Mouse (Mus musculus): ENCODE results near the gene Gpank1.

Gene Gpank1

GRCm38 (mm10) chr17:35131500-35132173, 10.4 kb downstream of the Gpank1 start, which contains the start of gene Apom:
Apom (minus strand) TSS chr17:35132050.
- no peak for DNase-seq (ENCODE audit: low spot score in 2 of 2)

- no peak for DNase-seq (ENCODE audit: low spot score in 2 of 2)
These were observed 10.9 kb downstream of the Gpank1 start for GRCm38 (mm10) chr17:35132174-35132560.

- DNase-seq (ENCODE audit: low spot score in 2 of 2) = no peak
These were observed 12.3 kb downstream of the Gpank1 start for GRCm38 (mm10) chr17:35133517-35133916.

- DNase-seq (ENCODE audit: low spot score in 2 of 2) = peak; percentile 87 to 89
These were observed 13.7 kb downstream of the Gpank1 start, which contains the start of gene Bag6 for GRCm38 (mm10) chr17:35134801-35135590. Bag6 (plus strand) TSS chr17:35135178.

GRCm38 (mm10) chr17:35135591-35136320, 14.5 kb downstream of the Gpank1 start:
- DNase-seq (ENCODE audit: low spot score in 2 of 2) = no peak

GRCm38 (mm10) chr17:35139269-35139668, 18.0 kb downstream of the Gpank1 start:
- no peak for DNase-seq (ENCODE audit: low spot score in 2 of 2)

GRCm38 (mm10) chr17:35140490-35140996, 19.3 kb downstream of the Gpank1 start:
- DNase-seq (ENCODE audit: low spot score in 2 of 2) = no peak

GRCm38 (mm10) chr17:35141971-35142370, 20.7 kb downstream of the Gpank1 start:
- DNase-seq (ENCODE audit: low spot score in 2 of 2) = no peak

GRCm38 (mm10) chr17:35146139-35146538, 24.9 kb downstream of the Gpank1 start:
- DNase-seq (ENCODE audit: low spot score in 2 of 2) = no peak

GRCm38 (mm10) chr17:35147348-35147747, 26.1 kb downstream of the Gpank1 start:
- no peak for DNase-seq (ENCODE audit: low spot score in 2 of 2)

- no peak for DNase-seq (ENCODE audit: low spot score in 2 of 2)
These were observed 26.8 kb downstream of the Gpank1 start for GRCm38 (mm10) chr17:35147922-35148639.

GRCm38 (mm10) chr17:35152121-35152520, 30.9 kb downstream of the Gpank1 start:
- no peak for DNase-seq (ENCODE audit: low spot score in 2 of 2)

- no peak for DNase-seq (ENCODE audit: low spot score in 2 of 2)
These were observed 31.8 kb downstream of the Gpank1 start for GRCm38 (mm10) chr17:35153077-35153476.

- DNase-seq (ENCODE audit: low spot score in 2 of 2) = no peak
These were observed 32.7 kb downstream of the Gpank1 start for GRCm38 (mm10) chr17:35153931-35154330.

GRCm38 (mm10) chr17:35154616-35155015, 33.4 kb downstream of the Gpank1 start:
- no peak for DNase-seq (ENCODE audit: low spot score in 2 of 2)

GRCm38 (mm10) chr17:35155451-35155850, 34.2 kb downstream of the Gpank1 start:
- DNase-seq (ENCODE audit: low spot score in 2 of 2) = no peak

- DNase-seq (ENCODE audit: low spot score in 2 of 2) = no peak
These were observed 35.4 kb downstream of the Gpank1 start for GRCm38 (mm10) chr17:35156461-35157200.

GRCm38 (mm10) chr17:35157254-35157653, 36.0 kb downstream of the Gpank1 start:
- no peak for DNase-seq (ENCODE audit: low spot score in 2 of 2)

GRCm38 (mm10) chr17:35157661-35158175, 36.5 kb downstream of the Gpank1 start:
- DNase-seq (ENCODE audit: low spot score in 2 of 2) = no peak

- no peak for DNase-seq (ENCODE audit: low spot score in 2 of 2)
These were observed 37.8 kb downstream of the Gpank1 start for GRCm38 (mm10) chr17:35158850-35159593.

Measured in right cerebral cortex, postnatal 36 days (tissue).